Mouse (Mus musculus): ENCODE results near the gene Fam19a3. TPM values are rescaled to one million over a fixed set of nuclear protein-coding genes. Genes with fewer than 3 reads are reported as not detected.
"Not testable (repeated sequence)": the region's sequence is repeated elsewhere in the genome, so short reads cannot be mapped to it uniquely, and the experiment has no call there.

Fam19a3 gene
- 0.34 and 0.38 TPM in 2 replicates for polyA plus RNA-seq (2012; rRNA removed)

GRCm38 (mm10) chr3:104781471-104781903 is at the start of gene Fam19a3:
Fam19a3 (minus strand) TSS chr3:104781840.
- Histone ChIP-seq H3K4me3 (replicated peaks; ENCODE audit: extremely low read depth, low read depth, low read length) (peak within 1 kb of the TSS; percentile 49), H3K4me1 (ENCODE audit: control insufficient read depth, insufficient read depth, low read length) (peaks cover 27% of the 10 kb centered on the region)
- WGBS = under 1% methylated on average over 26 of the region's 26 CpGs
- no peak for DNase-seq
- no peak for TF ChIP-seq POLR2A (IDR thresholded peaks at IDR 0.05; ENCODE audit: borderline replicate concordance, extremely low read depth, low read depth, low read length)
- TF ChIP-seq CTCF (IDR thresholded peaks at IDR 0.05; ENCODE audit: insufficient read depth, low read length) = no peak

- Histone ChIP-seq H3K4me3 (replicated peaks; ENCODE audit: extremely low read depth, low read depth, low read length) (no peak overlapping the region), H3K4me1 (ENCODE audit: control insufficient read depth, insufficient read depth, low read length) (peaks cover 7% of the 10 kb centered on the region)
- no peak for TF ChIP-seq CTCF (IDR thresholded peaks at IDR 0.05; ENCODE audit: insufficient read depth, low read length)
- no peak for TF ChIP-seq POLR2A (IDR thresholded peaks at IDR 0.05; ENCODE audit: borderline replicate concordance, extremely low read depth, low read depth, low read length)
- DNase-seq = no peak
- WGBS = 89% methylated on average over 3 of the region's 3 CpGs
Measured at GRCm38 (mm10) chr3:104822413-104822812, 40.8 kb upstream of the Fam19a3 start.

- TF ChIP-seq POLR2A (IDR thresholded peaks at IDR 0.05; ENCODE audit: borderline replicate concordance, extremely low read depth, low read depth, low read length) (no peak), CTCF (IDR thresholded peaks at IDR 0.05; ENCODE audit: insufficient read depth, low read length) (no peak)
- 46% methylated on average over 1 of the region's 1 CpGs for WGBS
- Histone ChIP-seq H3K4me3 (replicated peaks; ENCODE audit: extremely low read depth, low read depth, low read length) (no peak overlapping the region), H3K4me1 (ENCODE audit: control insufficient read depth, insufficient read depth, low read length) (peaks cover 9% of the 10 kb centered on the region)
- no peak for DNase-seq
Measured at GRCm38 (mm10) chr3:104820426-104820825, 38.8 kb upstream of the Fam19a3 start.

- Histone ChIP-seq H3K4me1 (ENCODE audit: control insufficient read depth, insufficient read depth, low read length) (peaks cover 9% of the 10 kb centered on the region), H3K4me3 (replicated peaks; ENCODE audit: extremely low read depth, low read depth, low read length) (peak overlapping the region; percentile 97)
- TF ChIP-seq CTCF (IDR thresholded peaks at IDR 0.05; ENCODE audit: insufficient read depth, low read length) = no peak
- no peak for TF ChIP-seq POLR2A (IDR thresholded peaks at IDR 0.05; ENCODE audit: borderline replicate concordance, extremely low read depth, low read depth, low read length)
- WGBS = 3% methylated on average over 3 of the region's 3 CpGs
- DNase-seq = no peak
Measured at GRCm38 (mm10) chr3:104818749-104819134, 37.1 kb upstream of the Fam19a3 start.

GRCm38 (mm10) chr3:104817991-104818748 is 36.5 kb upstream of the Fam19a3 start, which contains the start of gene Mov10:
Mov10 (minus strand) TSS chr3:104818563.
- under 1% methylated on average over 40 of the region's 40 CpGs for WGBS
- DNase-seq = peak; percentile 74
- Histone ChIP-seq H3K4me3 (replicated peaks; ENCODE audit: extremely low read depth, low read depth, low read length) (peak within 1 kb of the TSS; percentile 97), H3K4me1 (ENCODE audit: control insufficient read depth, insufficient read depth, low read length) (peaks cover 9% of the 10 kb centered on the region)
- no peak for TF ChIP-seq CTCF (IDR thresholded peaks at IDR 0.05; ENCODE audit: insufficient read depth, low read length)
- TF ChIP-seq POLR2A (IDR thresholded peaks at IDR 0.05; ENCODE audit: borderline replicate concordance, extremely low read depth, low read depth, low read length) = no peak

- Histone ChIP-seq H3K4me3 (replicated peaks; ENCODE audit: extremely low read depth, low read depth, low read length) (peak overlapping the region; percentile 97), H3K4me1 (ENCODE audit: control insufficient read depth, insufficient read depth, low read length) (peaks cover 9% of the 10 kb centered on the region)
- WGBS = under 1% methylated on average over 44 of the region's 46 CpGs
- DNase-seq = peak; percentile 69
- TF ChIP-seq CTCF (IDR thresholded peaks at IDR 0.05; ENCODE audit: insufficient read depth, low read length) (no peak), POLR2A (IDR thresholded peaks at IDR 0.05; ENCODE audit: borderline replicate concordance, extremely low read depth, low read depth, low read length) (0 out of 2 replicates have a peak, but pooled peaks have one; percentile 7)
Measured at GRCm38 (mm10) chr3:104817481-104817990, 35.9 kb upstream of the Fam19a3 start.

- TF ChIP-seq POLR2A (IDR thresholded peaks at IDR 0.05; ENCODE audit: borderline replicate concordance, extremely low read depth, low read depth, low read length) = no peak
- no peak for TF ChIP-seq CTCF (IDR thresholded peaks at IDR 0.05; ENCODE audit: insufficient read depth, low read length)
- H3K4me1 ChIP-seq (ENCODE audit: control insufficient read depth, insufficient read depth, low read length) = peaks cover 9% of the 10 kb centered on the region
- DNase-seq = no peak
- WGBS = 86% methylated on average over 7 of the region's 7 CpGs
- no peak overlapping the region for H3K4me3 ChIP-seq (replicated peaks; ENCODE audit: extremely low read depth, low read depth, low read length)
Measured at GRCm38 (mm10) chr3:104816130-104816529, 34.5 kb upstream of the Fam19a3 start.

- 77% methylated on average over 2 of the region's 2 CpGs for WGBS
Measured at GRCm38 (mm10) chr3:104815346-104815745, 33.7 kb upstream of the Fam19a3 start.

GRCm38 (mm10) chr3:104814746-104815145 is 33.1 kb upstream of the Fam19a3 start:
- Histone ChIP-seq H3K4me3 (replicated peaks; ENCODE audit: extremely low read depth, low read depth, low read length) (no peak overlapping the region), H3K4me1 (ENCODE audit: control insufficient read depth, insufficient read depth, low read length) (peaks cover 9% of the 10 kb centered on the region)
- 97% methylated on average over 1 of the region's 1 CpGs for WGBS
- no peak for DNase-seq
- no peak for TF ChIP-seq POLR2A (IDR thresholded peaks at IDR 0.05; ENCODE audit: borderline replicate concordance, extremely low read depth, low read depth, low read length)
- no peak for TF ChIP-seq CTCF (IDR thresholded peaks at IDR 0.05; ENCODE audit: insufficient read depth, low read length)

More at GRCm38 (mm10) chr3:104815346-104815745, 33.7 kb upstream of the Fam19a3 start:
- no peak overlapping the region for H3K4me3 ChIP-seq (replicated peaks; ENCODE audit: extremely low read depth, low read depth, low read length)
- no peak for TF ChIP-seq POLR2A (IDR thresholded peaks at IDR 0.05; ENCODE audit: borderline replicate concordance, extremely low read depth, low read depth, low read length)
- TF ChIP-seq CTCF (IDR thresholded peaks at IDR 0.05; ENCODE audit: insufficient read depth, low read length) = no peak
- peaks cover 9% of the 10 kb centered on the region for H3K4me1 ChIP-seq (ENCODE audit: control insufficient read depth, insufficient read depth, low read length)
- DNase-seq = no peak

GRCm38 (mm10) chr3:104813227-104813626 is 31.6 kb upstream of the Fam19a3 start:
- H3K4me1 ChIP-seq (ENCODE audit: control insufficient read depth, insufficient read depth, low read length); H3K4me3 ChIP-seq (replicated peaks; ENCODE audit: extremely low read depth, low read depth, low read length); DNase-seq: not testable (repeated sequence)
- WGBS = 87% methylated on average over 7 of the region's 7 CpGs

All from lung, adult 2 months (tissue).